Mouse (Mus musculus) CH12.LX (cell line): Measurements from ENCODE around the gene Gm44596. TPM values are rescaled to one million over a fixed set of nuclear protein-coding genes. Genes with fewer than 3 reads are reported as not detected.

Experiments used
- DNase-seq: peaks from one replicate; pipeline ENCODE4 v3.0.0-alpha.2; 2013; ENCODE audit errors: extremely low read depth
- H3K27ac ChIP-seq: 2 replicates; pipeline ENCODE4 v1.5.1; 2012; ENCODE audit warnings: low read depth, mild to moderate bottlenecking, control low read depth, moderate library complexity; ENCODE audit not compliant: insufficient read depth
- H3K27me3 ChIP-seq: replicated peaks from 2 replicates; pipeline ENCODE3; 2012; ENCODE audit warnings: inconsistent platforms
- H3K36me3 ChIP-seq, 2 experiments: replicated peaks in 1 of 2; 2 replicates each; pipeline versions ENCODE3 to v1.6.1; 2012; ENCODE audit warnings: inconsistent platforms in 1 of 2, low read length in 1 of 2, mild to moderate bottlenecking in 1 of 2, mixed read lengths in 1 of 2, moderate library complexity in 1 of 2; ENCODE audit not compliant: control insufficient read depth in 1 of 2, insufficient read depth in 1 of 2
- H3K4me1 ChIP-seq, 2 experiments: 2 replicates each; pipeline ENCODE4 v1.6.1; 2012; ENCODE audit warnings: inconsistent platforms in 1 of 2, moderate library complexity in 1 of 2; ENCODE audit not compliant: insufficient read depth in 2 of 2, control insufficient read depth in 1 of 2
- H3K4me2 ChIP-seq: 2 replicates; pipeline ENCODE4 v1.6.1; 2012; ENCODE audit warnings: low read depth, mild to moderate bottlenecking, control low read depth; ENCODE audit not compliant: poor library complexity, insufficient read depth, severe bottlenecking
- H3K4me3 ChIP-seq, 3 experiments: fragments of 150-350 bp in 1 of 3; sonication (generic) in 1 of 3; replicated peaks in 1 of 3; 2 replicates each; pipeline versions ENCODE3 to v1.5.1; 2011 to 2012; ENCODE audit warnings: low read depth in 2 of 3, low read length in 2 of 3, mild to moderate bottlenecking in 2 of 3, moderate library complexity in 2 of 3, control low read depth in 1 of 3, improper control_type of control experiment in 1 of 3, inconsistent platforms in 1 of 3, mixed read lengths in 1 of 3; ENCODE audit not compliant: poor library complexity in 1 of 3
- H3K79me2 ChIP-seq: replicated peaks from 2 replicates; pipeline ENCODE4 v1.6.1; 2012; ENCODE audit warnings: mild to moderate bottlenecking, moderate library complexity; ENCODE audit not compliant: control insufficient read depth, poor library complexity, insufficient read depth, severe bottlenecking; ENCODE audit errors: extremely low read depth
- H3K9ac ChIP-seq: 2 replicates; pipeline ENCODE4 v1.6.1; 2012; ENCODE audit warnings: low read depth, mild to moderate bottlenecking, control low read depth, moderate library complexity; ENCODE audit not compliant: insufficient read depth
- H3K9me3 ChIP-seq: replicated peaks from 2 replicates; pipeline ENCODE3; 2012; ENCODE audit warnings: low read length, inconsistent platforms, mixed read lengths
- CHD1 ChIP-seq: IDR thresholded peaks from 2 replicates; pipeline ENCODE4 v1.6.1; 2012; ENCODE audit warnings: low read depth, low read length, improper control_type of control experiment, inconsistent platforms
- CHD2 ChIP-seq: IDR thresholded peaks from 2 replicates; pipeline ENCODE4 v1.6.1; 2011; ENCODE audit warnings: low read length, improper control_type of control experiment
- CTCF ChIP-seq, 2 experiments: IDR thresholded peaks in 1 of 2; conservative IDR thresholded peaks in 1 of 2; 2 replicates each; pipeline ENCODE4 v1.5.1; 2011 to 2012; ENCODE audit warnings: low read depth in 2 of 2, low read length in 2 of 2, improper control_type of control experiment in 1 of 2, inconsistent platforms in 1 of 2, mild to moderate bottlenecking in 1 of 2, moderate library complexity in 1 of 2
- EP300 ChIP-seq: IDR thresholded peaks from 2 replicates; pipeline ENCODE4 v1.6.1; 2011; ENCODE audit warnings: low read length, improper control_type of control experiment
- ETS1 ChIP-seq: conservative IDR thresholded peaks from 2 replicates; pipeline ENCODE4 v1.6.1; 2012; ENCODE audit warnings: low read depth, mild to moderate bottlenecking, inconsistent platforms, low read length, improper control_type of control experiment, moderate library complexity
- GABPA ChIP-seq: IDR thresholded peaks from 2 replicates; pipeline ENCODE4 v1.6.1; 2012; ENCODE audit warnings: low read depth, low read length, improper control_type of control experiment, inconsistent platforms; ENCODE audit not compliant: insufficient replicate concordance
- HCFC1 ChIP-seq: IDR thresholded peaks from 2 replicates; pipeline ENCODE4 v1.6.1; 2012; ENCODE audit warnings: low read depth, mild to moderate bottlenecking, inconsistent platforms, low read length, improper control_type of control experiment
- JUN ChIP-seq: IDR thresholded peaks from 2 replicates; pipeline ENCODE4 v1.6.1; 2011; ENCODE audit warnings: low read depth, mild to moderate bottlenecking, low read length, improper control_type of control experiment, moderate library complexity; ENCODE audit not compliant: insufficient read depth
- KAT2A ChIP-seq: IDR thresholded peaks from 2 replicates; pipeline ENCODE4 v1.6.1; 2012; ENCODE audit warnings: low read length, improper control_type of control experiment, inconsistent platforms; ENCODE audit not compliant: insufficient replicate concordance
- MAFK ChIP-seq: IDR thresholded peaks from 2 replicates; pipeline ENCODE4 v1.6.1; 2011; ENCODE audit warnings: low read length, improper control_type of control experiment; ENCODE audit not compliant: insufficient replicate concordance
- MAX ChIP-seq: IDR thresholded peaks from 2 replicates; pipeline ENCODE4 v1.6.1; 2011; ENCODE audit warnings: low read length, improper control_type of control experiment
- MYC ChIP-seq: IDR thresholded peaks from 2 replicates; pipeline ENCODE4 v1.6.1; 2011; ENCODE audit warnings: low read depth, mild to moderate bottlenecking, improper control_type of control experiment, low read length
- NRF1 ChIP-seq: IDR thresholded peaks from 2 replicates; pipeline ENCODE4 v1.6.1; 2014; ENCODE audit warnings: low read depth, mild to moderate bottlenecking, inconsistent platforms, low read length, improper control_type of control experiment, moderate library complexity
- PAX5 ChIP-seq: IDR thresholded peaks from 2 replicates; pipeline ENCODE4 v1.6.1; 2012; ENCODE audit warnings: low read length, inconsistent platforms, mixed read lengths
- POLR2A ChIP-seq: IDR thresholded peaks from 2 replicates; pipeline ENCODE4 v1.6.1; 2011; ENCODE audit warnings: low read depth, mild to moderate bottlenecking, improper control_type of control experiment, low read length
- POLR2AphosphoS2 ChIP-seq: IDR thresholded peaks from 2 replicates; pipeline ENCODE4 v1.6.1; 2011; ENCODE audit warnings: low read depth, low read length, improper control_type of control experiment
- RAD21 ChIP-seq: IDR thresholded peaks from 2 replicates; pipeline ENCODE4 v1.6.1; 2011; ENCODE audit warnings: low read depth, mild to moderate bottlenecking, low read length, improper control_type of control experiment, moderate library complexity
- SIN3A ChIP-seq: IDR thresholded peaks from 2 replicates; pipeline ENCODE4 v1.6.1; 2012; ENCODE audit warnings: low read length, improper control_type of control experiment, inconsistent platforms
- UBTF ChIP-seq: IDR thresholded peaks from 2 replicates; pipeline ENCODE4 v1.6.1; 2012; ENCODE audit warnings: low read depth, mild to moderate bottlenecking, inconsistent platforms, low read length, improper control_type of control experiment, moderate library complexity
- USF1 ChIP-seq: IDR thresholded peaks from 2 replicates; pipeline ENCODE4 v1.6.1; 2014; ENCODE audit warnings: low read depth, mild to moderate bottlenecking, inconsistent platforms, low read length, improper control_type of control experiment
- ZC3H11A ChIP-seq: IDR thresholded peaks from 2 replicates; pipeline ENCODE4 v1.6.1; 2012; ENCODE audit warnings: low read depth, mild to moderate bottlenecking, inconsistent platforms, low read length, improper control_type of control experiment
- ZKSCAN1 ChIP-seq: IDR thresholded peaks from 2 replicates; pipeline ENCODE4 v1.6.1; 2012; ENCODE audit warnings: low read depth, inconsistent platforms, low read length, improper control_type of control experiment, borderline replicate concordance
- ZMIZ1 ChIP-seq: IDR thresholded peaks from 2 replicates; pipeline ENCODE4 v1.6.1; 2012; ENCODE audit warnings: low read depth, mild to moderate bottlenecking, inconsistent platforms, low read length, improper control_type of control experiment
- dilution Hi-C: fragments of 300-500 bp; cut with MboI; formaldehyde crosslinking; loops from 2 replicates; pipeline ENCODE4 v1.14.3; 2020; ENCODE audit warnings: low sequenced_read_pairs; ENCODE audit not compliant: extremely low pct_unique_long_range_greater_than_20kb, extremely low pct_ligation_motif_present
- in situ Hi-C: fragments of 300-500 bp; cut with MboI; formaldehyde crosslinking; loops from 3 replicates; pipeline ENCODE4 v1.14.3; 2019; ENCODE audit warnings: low sequenced_read_pairs, low pct_ligation_motif_present, low pct_unique_long_range_greater_than_20kb, mixed read lengths
- polyA plus RNA-seq: library from polyadenylated mRNA; unstranded; fragments of >175 nt; gene quantifications from 2 replicates; pipeline ENCODE4 v1.2.1, GENCODE M21; 2012; ENCODE audit warnings: low read depth; ENCODE audit not compliant: insufficient read length
- total RNA-seq, 2 experiments: library from RNA; depleted of rRNA; stranded (reverse); fragments of 300-350 nt in 1 of 2; fragments of >200 nt in 1 of 2; gene quantifications; 2 replicates each; pipeline ENCODE4 v1.2.3; 2012 to 2014

Gene Gm44596
- total and polyA plus RNA-seq, 3 experiments, result not detected

GRCm38 (mm10) chr6:128425046-128425445, 49.7 kb downstream of the Gm44596 start:
- no peak for DNase-seq
- Histone ChIP-seq H3K36me3 (peaks cover 7 to 48% of the 10 kb centered on the region in 2 experiments), H3K9me3 (no peaks in the 10 kb centered on the region), H3K27me3 (no peaks in the 10 kb centered on the region), H3K9ac (peak overlapping the region; percentile 69; the same call in 1 of the 2 replicates), H3K79me2 (peaks cover 21% of the 10 kb centered on the region), H3K27ac (no peak overlapping the region), H3K4me2 (peak overlapping the region; percentile 38; the same call in 1 of the 2 replicates), H3K4me3 (peak overlapping the region in 2 of 3 experiments; percentile 62 to 91), H3K4me1 (peaks cover 0 to 16% of the 10 kb centered on the region in 2 experiments; a peak in 2 of 4 replicates)
- dilution Hi-C loops (no loop called here), in situ Hi-C loops (no loop called here)
- TF ChIP-seq UBTF, result no peak
- 0 out of 2 replicates have a peak, but pooled peaks have one; percentile 21 for TF ChIP-seq POLR2AphosphoS2

DNA sequence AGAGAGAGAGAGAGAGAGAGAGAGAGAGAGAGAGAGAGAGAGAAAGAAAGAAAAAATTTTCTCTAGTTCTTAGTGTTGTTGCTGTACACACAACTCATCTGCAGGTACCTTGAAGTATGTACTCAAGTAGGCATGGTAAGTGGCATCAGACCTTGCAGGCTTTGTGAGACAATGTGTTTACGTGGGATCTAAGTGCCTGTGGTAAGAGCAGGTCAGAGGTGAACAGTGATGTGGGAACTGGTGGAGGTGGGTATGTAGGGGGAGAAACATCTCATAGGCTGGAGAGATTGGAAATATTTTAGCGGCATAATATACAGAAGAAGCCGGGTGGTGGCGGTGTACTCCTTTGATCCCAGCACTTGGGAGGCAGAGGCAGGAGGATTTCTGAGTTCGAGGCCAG, 52.3 kb downstream of the Gm44596 start:
- no peaks in the 10 kb centered on the region for H3K27me3 ChIP-seq
- no peaks in the 10 kb centered on the region for H3K9me3 ChIP-seq
- TF ChIP-seq KAT2A (no peak), MAX (no peak), CHD2 (no peak), CTCF (conservative IDR thresholded peaks at IDR 0.05 in 1 of 2, IDR thresholded peaks at IDR 0.05 in 1 of 2; ENCODE audit: low read depth in 2 of 2, low read length in 2 of 2) (no peak), HCFC1 (no peak), CHD1 (no peak), SIN3A (no peak), POLR2AphosphoS2 (no peak), MYC (no peak), NRF1 (no peak)
- TF ChIP-seq, all 38 proteins: peak for 0
- Histone ChIP-seq H3K9ac (no peak overlapping the region), H3K4me1 (peaks cover 0 to 4% of the 10 kb centered on the region in 2 experiments; a peak in 2 of 4 replicates), H3K4me2 (no peak overlapping the region), H3K4me3 (no peak overlapping the region), H3K36me3 (peaks cover 26 to 58% of the 10 kb centered on the region in 2 experiments), H3K79me2 (peaks cover 13% of the 10 kb centered on the region), H3K27ac (no peak overlapping the region)
- in situ Hi-C loops (no loop called here), dilution Hi-C loops (no loop called here)
- DNase-seq, result no peak

DNA sequence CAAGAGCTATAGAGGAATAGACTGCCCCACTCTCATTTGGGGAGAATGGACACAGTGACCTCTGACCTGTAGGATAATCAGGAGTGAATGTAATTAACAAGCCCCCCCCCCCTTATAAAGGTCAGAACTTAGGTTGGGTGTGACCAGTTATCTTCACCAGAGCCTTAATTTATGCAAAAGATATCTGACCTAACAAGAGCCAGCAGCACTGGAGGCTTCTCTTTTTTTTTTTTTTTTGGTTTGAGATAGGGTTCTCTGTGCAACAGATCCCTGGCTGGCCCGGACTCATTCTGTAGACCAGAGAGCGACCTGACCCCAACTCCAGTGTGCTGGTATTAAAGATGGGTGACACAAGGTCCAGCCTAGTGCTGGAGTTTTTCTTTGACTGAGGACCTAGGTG, 54.0 kb downstream of the Gm44596 start:
- no peak for DNase-seq
- peaks cover 0 to 4% of the 10 kb centered on the region in 2 experiments; a peak in 2 of 4 replicates for H3K4me1 ChIP-seq
- H3K79me2 ChIP-seq, result no peaks in the 10 kb centered on the region
- H3K9me3 ChIP-seq, result no peaks in the 10 kb centered on the region
- H3K9ac ChIP-seq, result no peak overlapping the region
- in situ Hi-C loops (no loop called here), dilution Hi-C loops (no loop called here)
- no peak overlapping the region for H3K4me2 ChIP-seq
- no peaks in the 10 kb centered on the region for H3K27me3 ChIP-seq
- H3K36me3 ChIP-seq, result peaks cover 43 to 75% of the 10 kb centered on the region in 2 experiments
- TF ChIP-seq ZKSCAN1 (no peak), POLR2AphosphoS2 (no peak), RAD21 (no peak), JUN (no peak), ETS1 (no peak), USF1 (no peak), POLR2A (no peak), MAFK (no peak), PAX5 (no peak), GABPA (no peak), ZMIZ1 (no peak), HCFC1 (no peak), ZC3H11A (no peak), EP300 (no peak), NRF1 (no peak)
- H3K27ac ChIP-seq, result no peak overlapping the region
- no peak overlapping the region for H3K4me3 ChIP-seq
